Mouse (Mus musculus): ENCODE measurements around the gene Fcgbp.
"Not testable (repeated sequence)": the region's sequence is repeated elsewhere in the genome, so short reads cannot be mapped to it uniquely, and the experiment has no call there.

The Fcgbp gene

DNA sequence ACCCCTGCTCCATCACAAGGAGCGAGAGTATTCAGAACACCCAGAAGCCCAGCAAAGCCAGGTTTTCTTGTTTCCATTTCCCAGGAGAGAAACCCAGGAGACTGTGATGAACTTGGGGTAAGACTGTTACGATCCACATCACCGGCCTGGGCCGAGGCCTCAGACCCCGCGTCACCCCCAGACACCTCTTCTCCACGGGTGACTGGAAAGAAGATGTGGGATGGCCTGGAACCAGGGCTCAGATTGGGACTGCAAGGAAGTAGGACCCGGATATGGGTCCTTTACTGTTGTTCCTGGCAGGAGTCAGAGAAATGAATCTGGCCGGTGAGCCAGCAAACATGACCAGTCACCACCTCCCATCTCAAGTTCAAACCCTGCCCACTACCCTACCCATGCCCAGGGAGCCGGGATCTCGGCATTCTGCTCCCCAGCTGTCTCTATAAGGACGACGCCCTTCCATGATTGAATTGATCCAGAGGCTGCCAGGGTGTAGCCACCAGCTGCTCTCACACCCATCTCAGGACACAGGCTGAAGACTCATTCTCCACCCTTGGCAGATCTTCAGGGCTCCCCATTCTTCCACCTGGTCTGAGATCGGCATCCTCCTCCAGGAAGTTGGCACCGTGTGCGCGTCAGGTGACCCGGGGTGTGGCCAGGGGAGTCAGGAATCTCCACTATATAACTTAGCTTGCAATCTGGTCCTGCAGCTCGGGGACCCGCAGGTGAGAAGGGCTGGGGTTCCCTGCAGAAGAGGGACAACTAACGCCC is at the start of gene Fcgbp:
TSS of gene Fcgbp (plus strand) at position 706 of the 768 bp plus-strand sequence.
- DNase-seq (ENCODE audit: low read depth, low spot score) = no peak

- DNase-seq (ENCODE audit: low read depth, low spot score) = no peak
Observed at GRCm38 (mm10) chr7:28044524-28044923, 26.5 kb upstream of the Fcgbp start.

DNA sequence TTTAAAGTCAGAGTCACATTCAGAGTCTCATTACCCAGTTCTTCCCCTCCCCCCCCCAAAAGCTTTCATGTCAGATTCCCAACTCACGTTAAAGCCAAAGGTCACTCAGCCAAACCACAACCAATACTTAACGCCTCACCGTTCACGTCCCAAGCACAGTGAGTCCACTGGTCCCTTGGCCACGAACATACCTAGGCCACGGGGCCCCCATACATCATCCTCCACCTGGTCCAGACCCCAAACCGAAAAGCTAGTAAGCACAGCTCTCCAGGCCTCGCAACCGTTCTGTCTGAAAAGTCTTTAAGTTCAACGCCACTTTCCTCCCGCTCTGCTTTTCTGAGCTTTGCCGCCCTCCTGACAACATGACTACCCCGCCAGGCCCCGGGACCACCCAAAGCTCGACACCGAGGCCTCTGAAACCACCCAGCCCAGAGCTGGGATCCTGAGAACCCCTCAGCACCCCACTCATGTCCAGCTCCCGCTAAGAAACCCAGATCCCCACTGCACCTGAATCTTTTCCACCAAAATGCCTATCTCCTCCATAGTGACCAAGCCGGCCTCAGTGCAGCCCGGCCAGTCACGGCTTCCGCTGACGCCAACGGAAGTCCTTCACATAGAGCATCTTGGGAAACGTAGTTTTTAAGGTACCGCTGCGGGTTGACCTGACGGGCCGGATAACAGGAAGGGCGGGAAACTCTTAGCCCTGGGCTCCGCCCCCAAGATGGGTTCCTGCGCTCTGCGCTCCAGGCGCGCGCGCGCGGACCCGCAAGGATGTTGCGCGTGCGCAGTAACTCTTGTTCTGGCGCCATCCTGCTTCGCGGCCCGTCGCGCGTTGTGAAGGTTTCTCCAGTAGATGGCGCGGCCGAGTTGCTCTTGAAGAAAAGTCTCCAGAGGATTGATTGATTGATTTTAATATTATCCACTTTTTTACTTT is 21.3 kb upstream of the Fcgbp start, which contains the start of gene Psmc4:
TSS of gene Psmc4 (minus strand) at position 626 of the 934 bp plus-strand sequence.
- DNase-seq (ENCODE audit: low read depth, low spot score) = peak; percentile 99

GRCm38 (mm10) chr7:28050584-28050983 is 20.5 kb upstream of the Fcgbp start:
- DNase-seq (ENCODE audit: low read depth, low spot score) = no peak

GRCm38 (mm10) chr7:28053046-28053930 is 17.7 kb upstream of the Fcgbp start:
- DNase-seq (ENCODE audit: low read depth, low spot score) = no peak

DNA sequence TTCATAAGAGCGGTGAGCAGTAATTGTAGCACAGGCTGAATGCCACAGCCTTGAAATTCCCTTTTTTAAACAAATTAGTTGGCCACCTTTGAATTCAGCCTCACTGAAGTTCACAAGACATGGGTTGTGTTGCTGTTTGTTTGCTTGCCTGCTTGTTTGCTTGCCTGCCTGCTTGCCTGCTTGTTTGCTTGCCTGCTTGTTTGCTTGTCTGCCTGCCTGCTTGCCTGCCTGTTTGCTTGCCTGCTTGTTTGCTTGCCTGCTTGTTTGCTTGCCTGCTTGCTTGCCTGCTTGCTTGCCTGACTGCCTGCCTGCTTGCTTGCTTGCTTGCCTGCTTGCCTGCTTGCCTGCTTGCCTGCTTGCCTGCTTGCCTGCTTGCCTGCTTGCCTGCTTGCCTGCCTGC is 11.1 kb upstream of the Fcgbp start:
- no peak for DNase-seq (ENCODE audit: low read depth, low spot score)

DNA sequence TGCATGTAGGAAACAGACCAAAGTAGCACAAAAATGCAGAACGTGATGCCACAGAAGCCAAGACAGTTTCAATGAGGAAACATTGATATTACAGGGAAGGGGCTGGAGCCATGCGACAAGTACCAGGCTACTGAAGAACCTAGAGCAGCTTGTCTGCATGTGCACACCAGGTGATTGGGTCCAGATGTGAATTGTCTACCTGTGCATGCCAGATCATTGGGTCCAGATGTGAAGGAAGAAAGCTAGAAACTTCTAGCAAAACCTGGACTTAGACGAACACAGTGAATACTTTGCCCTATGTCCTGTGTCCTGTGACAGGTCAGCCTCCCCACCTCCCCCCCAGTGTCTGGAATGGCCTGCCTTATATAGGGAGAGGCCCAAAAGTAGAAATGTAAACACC is 2.4 kb upstream of the Fcgbp start:
- DNase-seq (ENCODE audit: low read depth, low spot score) = no peak

GRCm38 (mm10) chr7:28069546-28070172 is 1.4 kb upstream of the Fcgbp start:
- DNase-seq (ENCODE audit: low read depth, low spot score) = no peak

DNA sequence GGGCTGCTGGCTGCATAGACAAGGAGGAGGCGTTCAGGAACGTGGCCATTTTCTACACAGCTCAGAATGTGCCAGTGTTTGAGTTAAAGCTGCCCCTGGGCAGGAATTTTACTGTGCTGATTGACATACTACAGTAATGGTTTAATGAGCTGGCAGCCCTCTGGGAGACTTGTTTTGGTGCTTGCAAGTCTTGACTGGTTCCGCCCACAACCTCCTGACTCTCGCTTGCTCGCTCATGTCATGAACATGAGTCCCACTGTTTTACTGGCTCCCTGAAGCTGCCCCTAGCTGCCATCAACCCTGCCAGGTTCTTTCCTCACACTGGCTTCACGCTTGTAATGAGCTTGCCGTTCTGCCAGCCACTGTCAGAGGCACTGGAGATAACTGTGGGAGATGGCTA is 13.2 kb downstream of the Fcgbp start:
- no peak for DNase-seq (ENCODE audit: low read depth, low spot score)

- no peak for DNase-seq (ENCODE audit: low read depth, low spot score)
Observed at GRCm38 (mm10) chr7:28086236-28086635, 15.2 kb downstream of the Fcgbp start.

DNA sequence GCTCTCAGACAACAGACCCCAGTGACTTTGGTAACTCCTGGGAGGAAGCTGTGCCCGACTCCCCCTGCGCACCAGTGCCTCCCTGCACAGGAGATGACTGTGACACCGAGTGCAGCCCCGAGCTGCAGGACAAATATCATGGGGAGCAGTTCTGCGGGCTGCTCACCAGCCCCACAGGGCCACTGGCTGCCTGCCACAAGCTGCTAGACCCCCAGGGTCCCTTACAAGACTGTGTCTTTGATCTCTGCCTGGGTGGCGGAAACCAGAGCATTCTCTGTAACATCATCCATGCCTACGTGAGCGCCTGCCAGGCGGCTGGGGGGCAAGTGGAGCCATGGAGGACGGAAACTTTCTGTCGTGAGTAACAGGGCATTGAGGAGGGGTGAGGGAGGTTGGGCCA is 22.5 kb downstream of the Fcgbp start:
- DNase-seq (ENCODE audit: low read depth, low spot score) = no peak

GRCm38 (mm10) chr7:28099101-28099500 is 28.1 kb downstream of the Fcgbp start:
- no peak for DNase-seq (ENCODE audit: low read depth, low spot score)

DNA sequence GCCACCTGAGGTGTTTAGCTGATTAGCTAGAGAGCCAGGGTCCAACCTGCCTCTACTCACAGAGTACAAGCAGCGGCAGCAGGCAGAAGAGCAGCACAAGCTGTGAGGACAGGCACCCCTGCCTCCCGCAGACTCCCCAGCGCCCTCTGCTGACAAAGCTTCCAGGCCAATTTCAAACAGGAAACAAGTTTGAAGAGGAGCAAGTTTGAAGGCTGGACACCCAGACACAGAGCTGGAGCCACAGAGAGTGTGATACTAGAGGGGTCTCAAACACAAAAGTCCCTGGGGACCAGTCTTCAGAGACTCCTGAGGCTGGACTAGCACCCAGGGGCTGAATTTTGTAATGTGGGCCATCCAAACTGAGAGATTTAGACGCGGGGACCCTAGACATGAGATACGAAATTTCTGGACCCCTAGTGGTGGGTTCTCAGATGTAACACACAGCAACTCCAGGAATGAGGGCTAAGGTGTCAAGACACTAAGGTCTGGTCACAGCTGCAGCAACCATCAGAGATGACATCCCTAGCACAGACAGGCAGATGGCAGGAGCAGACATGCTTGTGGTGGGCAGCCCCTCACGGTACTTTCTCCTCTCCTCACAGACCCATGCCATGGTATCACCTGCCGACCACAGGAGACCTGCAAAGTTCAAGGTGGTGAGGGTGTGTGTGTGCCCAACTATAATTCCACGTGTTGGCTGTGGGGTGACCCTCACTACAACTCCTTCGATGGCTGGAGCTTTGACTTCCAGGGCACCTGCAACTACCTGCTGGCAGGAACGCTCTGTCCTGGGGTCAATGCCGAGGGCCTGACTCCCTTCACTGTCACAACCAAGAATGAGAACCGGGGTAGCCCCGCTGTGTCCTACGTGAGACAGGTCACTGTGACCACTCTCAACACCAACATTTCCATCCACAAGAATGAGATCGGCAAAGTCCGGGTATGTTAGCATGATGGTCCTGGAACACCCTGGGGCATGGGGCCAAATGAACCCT is 29.9 kb downstream of the Fcgbp start:
- DNase-seq (ENCODE audit: low read depth, low spot score) = no peak

DNA sequence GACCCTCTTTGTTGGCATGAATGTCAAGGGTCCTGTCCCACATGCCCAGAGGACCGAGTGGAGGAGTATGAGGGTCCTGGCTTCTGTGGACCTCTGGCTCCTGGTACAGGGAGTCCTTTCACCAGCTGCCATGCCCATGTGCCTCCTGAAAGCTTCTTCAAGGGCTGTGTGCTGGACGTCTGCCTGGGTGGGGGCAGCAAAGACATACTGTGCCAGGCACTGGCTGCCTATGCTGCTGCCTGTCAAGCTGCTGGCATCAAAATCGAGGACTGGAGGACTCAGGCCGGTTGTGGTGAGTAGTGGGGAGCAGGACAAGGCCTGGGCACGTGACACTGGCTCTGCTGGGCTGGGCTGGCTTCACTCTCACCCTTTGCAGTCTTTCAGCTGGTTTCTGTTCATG is 31.9 kb downstream of the Fcgbp start:
- not testable (repeated sequence) for DNase-seq (ENCODE audit: low read depth, low spot score)

GRCm38 (mm10) chr7:28104670-28105069 is 33.6 kb downstream of the Fcgbp start:
- no peak for DNase-seq (ENCODE audit: low read depth, low spot score)

- no peak for DNase-seq (ENCODE audit: low read depth, low spot score)
Observed at GRCm38 (mm10) chr7:28106241-28106640, 35.2 kb downstream of the Fcgbp start.

DNA sequence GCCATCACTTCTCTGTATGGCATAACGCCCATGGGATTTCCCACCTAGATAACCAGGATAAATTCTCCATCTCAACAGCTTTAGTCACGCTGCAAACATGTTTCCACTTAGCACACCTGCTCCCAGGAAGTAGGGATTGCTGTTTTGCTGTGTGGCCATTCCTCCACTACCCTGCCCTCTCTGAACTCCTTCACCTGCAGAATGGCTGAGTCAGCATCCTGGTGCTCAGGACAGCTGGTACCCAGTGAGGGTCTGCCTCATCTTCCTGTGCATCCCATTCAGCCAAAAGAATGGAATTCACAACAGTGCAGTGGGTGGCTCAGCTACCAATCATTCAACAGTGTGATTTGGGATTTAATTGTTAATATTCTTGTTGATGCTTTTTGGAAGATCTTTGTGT is 43.6 kb downstream of the Fcgbp start:
- DNase-seq (ENCODE audit: low read depth, low spot score) = no peak

DNA sequence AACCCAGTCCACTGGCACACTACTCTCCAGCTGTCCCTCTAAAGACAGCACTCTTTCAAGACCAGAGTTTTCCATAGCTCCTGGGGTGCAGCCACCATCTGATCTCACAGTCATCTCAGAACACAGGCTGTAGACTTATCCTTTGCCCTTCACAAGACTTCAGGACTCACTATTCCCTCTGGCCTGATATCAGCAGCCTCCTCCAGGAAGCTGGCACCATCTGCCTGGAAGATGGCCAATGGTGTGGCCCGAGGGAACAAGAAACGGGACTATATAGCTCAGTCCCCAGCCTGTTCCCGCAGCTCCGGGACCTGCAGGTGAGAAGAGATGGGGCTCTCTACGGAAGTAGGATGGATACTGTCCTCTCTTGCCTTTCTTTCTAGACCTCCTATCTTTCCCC is 58.1 kb downstream of the Fcgbp start, which contains the start of gene 9530053A07Rik:
TSS of gene 9530053A07Rik (plus strand) at position 301 of the 400 bp plus-strand sequence.
- DNase-seq (ENCODE audit: low read depth, low spot score) = no peak

DNA sequence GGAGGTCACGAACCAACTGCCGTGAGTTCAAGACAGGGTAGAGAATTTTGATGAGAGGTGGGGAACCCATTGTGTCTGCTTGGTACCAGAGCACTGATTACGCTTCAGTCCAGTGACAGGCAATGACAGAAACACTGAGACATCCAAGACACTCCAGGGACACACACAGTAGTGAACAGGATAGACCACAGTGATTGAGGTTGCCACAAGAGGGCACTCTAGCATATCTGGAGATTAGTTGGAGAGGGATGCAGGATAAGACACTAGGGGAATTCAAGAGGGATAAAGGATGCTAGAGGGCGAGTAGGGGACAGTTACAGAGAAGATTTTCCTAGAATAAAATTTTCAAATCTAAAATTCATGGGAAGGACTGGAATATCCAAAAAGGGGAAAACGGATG is 66.6 kb downstream of the Fcgbp start:
- DNase-seq (ENCODE audit: low read depth, low spot score) = no peak

GRCm38 (mm10) chr7:28148263-28148662 is 77.2 kb downstream of the Fcgbp start:
- DNase-seq (ENCODE audit: low read depth, low spot score) = peak; percentile 32
